Mouse (Mus musculus) urinary bladder, postnatal 14 days (tissue): Measurements from ENCODE around the gene Olfr679.
"Not testable (repeated sequence)": the region's sequence is repeated elsewhere in the genome, so short reads cannot be mapped to it uniquely, and the experiment has no call there.

Experiments used
- DNase-seq: peaks from one replicate; pipeline ENCODE4 v3.0.0; 2021; ENCODE audit warnings: low spot score

The Olfr679 gene

GRCm38 (mm10) chr7:105080905-105081304, at the start of gene Olfr679:
Gene Olfr679, plus strand, starts transcription at chr7:105081205.
- DNase-seq: no peak

GRCm38 (mm10) chr7:105032398-105032797, 48.6 kb upstream of the Olfr679 start, which contains the start of gene Olfr676:
Gene Olfr676, plus strand, starts transcription at chr7:105032698.
- no peak for DNase-seq

- DNase-seq: not testable (repeated sequence)
Measured at GRCm38 (mm10) chr7:105033836-105034235, 47.2 kb upstream of the Olfr679 start.

- no peak for DNase-seq
Measured at GRCm38 (mm10) chr7:105058951-105059350, 22.1 kb upstream of the Olfr679 start.

GRCm38 (mm10) chr7:105064175-105064574, 16.8 kb upstream of the Olfr679 start, which contains the start of gene Olfr678:
Gene Olfr678, plus strand, starts transcription at chr7:105064475.
- no peak for DNase-seq

GRCm38 (mm10) chr7:105092717-105093116, 11.7 kb downstream of the Olfr679 start, which contains the start of gene Olfr680-ps1:
Gene Olfr680-ps1, minus strand, starts transcription at chr7:105092817.
- DNase-seq: not testable (repeated sequence)

- no peak for DNase-seq
Measured at GRCm38 (mm10) chr7:105116536-105116935, 35.5 kb downstream of the Olfr679 start, which contains the start of gene Olfr681. Gene Olfr681, plus strand, starts transcription at chr7:105116836.
